Mouse (Mus musculus) bone marrow macrophage, adult 2 months (primary cell): ENCODE results near the gene Gm45140.

Experiments used
- CTCF ChIP-seq: IDR thresholded peaks from 2 replicates; pipeline ENCODE4 v1.5.1; 2012; ENCODE audit warnings: low read depth, mild to moderate bottlenecking, low read length, moderate library complexity
- POLR2A ChIP-seq: IDR thresholded peaks from 2 replicates; pipeline ENCODE4 v1.6.1; 2012; ENCODE audit warnings: mild to moderate bottlenecking, low read depth, low read length, borderline replicate concordance

DNA sequence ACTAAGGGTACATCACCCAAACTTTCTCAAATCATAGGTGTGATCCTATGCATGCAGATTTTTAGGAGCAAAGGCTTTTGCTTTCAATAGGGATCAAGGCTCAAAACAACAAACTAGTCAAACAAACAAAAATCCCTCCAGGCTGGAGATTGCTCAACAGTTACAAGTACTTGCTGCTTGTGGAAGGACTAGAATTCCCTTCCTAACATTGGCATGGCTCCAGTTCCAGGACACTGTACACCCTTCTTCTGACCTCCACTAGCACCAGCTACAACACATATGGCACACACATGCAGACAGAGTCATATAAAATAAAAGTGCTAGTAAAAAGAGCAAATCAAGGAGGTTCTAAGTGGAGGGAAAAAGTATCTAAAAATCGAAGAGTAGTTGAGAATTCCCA, 11.2 kb upstream of the Gm45140 start:
- TF ChIP-seq POLR2A (no peak), CTCF (no peak)
